Mouse (Mus musculus) urinary bladder, adult 2 months (tissue): ENCODE results near the gene Nfic. TPM values are rescaled to one million over a fixed set of nuclear protein-coding genes. Genes with fewer than 3 reads are reported as not detected.
A peak's percentile ranks its signal among the peaks of the same experiment; 100 is the strongest.

Source experiments
- DNase-seq: peaks from one replicate; pipeline ENCODE4 v3.0.0; 2022; ENCODE audit warnings: low spot score
- polyA plus RNA-seq: library from polyadenylated mRNA; depleted of rRNA; stranded (reverse); fragments of >200 nt; gene quantifications from 2 replicates; pipeline ENCODE4 v1.2.3, GENCODE M21; 2012

Nfic gene
- polyA plus RNA-seq, 1 experiment = 28.4 TPM

GRCm38 (mm10) chr10:81405588-81406201 lies 49.7 kb downstream of the Nfic start:
- DNase-seq = no peak

- DNase-seq = no peak
Measured at GRCm38 (mm10) chr10:81404720-81405119, 50.7 kb downstream of the Nfic start.

- DNase-seq = no peak
Measured at GRCm38 (mm10) chr10:81404082-81404481, 51.4 kb downstream of the Nfic start.

GRCm38 (mm10) chr10:81403511-81403910 lies 51.9 kb downstream of the Nfic start:
- no peak for DNase-seq

- no peak for DNase-seq
Measured at GRCm38 (mm10) chr10:81402227-81402765, 53.1 kb downstream of the Nfic start.

GRCm38 (mm10) chr10:81401521-81402226 lies 53.8 kb downstream of the Nfic start:
- DNase-seq = no peak

- no peak for DNase-seq
Measured at GRCm38 (mm10) chr10:81401205-81401520, 54.3 kb downstream of the Nfic start.

GRCm38 (mm10) chr10:81400371-81401204 lies 54.8 kb downstream of the Nfic start:
- DNase-seq = no peak

GRCm38 (mm10) chr10:81399798-81400308 lies 55.6 kb downstream of the Nfic start:
- no peak for DNase-seq

GRCm38 (mm10) chr10:81399296-81399695 lies 56.1 kb downstream of the Nfic start:
- DNase-seq = no peak

- DNase-seq = no peak
Measured at GRCm38 (mm10) chr10:81396749-81397148, 58.7 kb downstream of the Nfic start.

- no peak for DNase-seq
Measured at GRCm38 (mm10) chr10:81395865-81396264, 59.6 kb downstream of the Nfic start.

- DNase-seq = no peak
Measured at GRCm38 (mm10) chr10:81395127-81395526, 60.3 kb downstream of the Nfic start.

- no peak for DNase-seq
Measured at GRCm38 (mm10) chr10:81393456-81394063, 61.9 kb downstream of the Nfic start.

- no peak for DNase-seq
Measured at GRCm38 (mm10) chr10:81392781-81393185, 62.7 kb downstream of the Nfic start, which contains the start of gene Smim24. Gene Smim24, plus strand, starts transcription at chr10:81393051.

GRCm38 (mm10) chr10:81392270-81392669 lies 63.2 kb downstream of the Nfic start:
- no peak for DNase-seq

- no peak for DNase-seq
Measured at GRCm38 (mm10) chr10:81390678-81390965, 64.8 kb downstream of the Nfic start.

- DNase-seq = peak; percentile 59
Measured at GRCm38 (mm10) chr10:81389801-81390677, 65.4 kb downstream of the Nfic start.

GRCm38 (mm10) chr10:81389373-81389772 lies 66.1 kb downstream of the Nfic start:
- DNase-seq = no peak

- no peak for DNase-seq
Measured at GRCm38 (mm10) chr10:81388505-81389055, 66.9 kb downstream of the Nfic start, which contains the start of gene Gm48552. Gene Gm48552, plus strand, starts transcription at chr10:81389005.

GRCm38 (mm10) chr10:81387716-81388115 lies 67.7 kb downstream of the Nfic start:
- no peak for DNase-seq
